Mouse (Mus musculus): ENCODE measurements around the gene Olfr984. TPM values are rescaled to one million over a fixed set of nuclear protein-coding genes. Genes with fewer than 3 reads are reported as not detected.

Olfr984 gene
- total RNA-seq (2017), result not detected in 2 replicates

DNA sequence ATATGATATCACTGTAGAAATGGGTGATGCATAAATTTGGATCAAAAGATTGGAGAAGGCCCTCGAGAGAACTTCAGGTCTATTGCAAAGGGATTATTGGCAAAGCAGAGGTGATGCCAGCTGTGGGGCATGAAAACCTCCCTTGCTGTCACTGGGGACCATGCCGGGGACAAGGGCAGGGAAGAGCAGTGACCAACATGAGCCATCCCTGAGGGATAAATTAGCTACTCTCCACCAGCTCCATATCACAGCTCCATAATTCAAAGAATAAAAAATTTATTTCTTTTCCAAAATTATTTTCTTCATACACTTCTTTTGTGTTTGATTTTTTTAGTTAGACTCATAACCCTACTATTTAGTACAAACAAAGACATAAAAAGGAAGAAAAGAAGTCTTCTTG, at the start of gene Olfr984:
Olfr984 (minus strand) TSS at position 101 of the 400 bp plus-strand sequence.
- no peak for ATAC-seq (replicated peaks in 1 of 2; ENCODE audit: insufficient read depth in 1 of 2, low FRiP score in 2 of 2, low TSS enrichment in 1 of 2, low read depth in 1 of 2, poor library complexity in 2 of 2, severe bottlenecking in 2 of 2)

DNA sequence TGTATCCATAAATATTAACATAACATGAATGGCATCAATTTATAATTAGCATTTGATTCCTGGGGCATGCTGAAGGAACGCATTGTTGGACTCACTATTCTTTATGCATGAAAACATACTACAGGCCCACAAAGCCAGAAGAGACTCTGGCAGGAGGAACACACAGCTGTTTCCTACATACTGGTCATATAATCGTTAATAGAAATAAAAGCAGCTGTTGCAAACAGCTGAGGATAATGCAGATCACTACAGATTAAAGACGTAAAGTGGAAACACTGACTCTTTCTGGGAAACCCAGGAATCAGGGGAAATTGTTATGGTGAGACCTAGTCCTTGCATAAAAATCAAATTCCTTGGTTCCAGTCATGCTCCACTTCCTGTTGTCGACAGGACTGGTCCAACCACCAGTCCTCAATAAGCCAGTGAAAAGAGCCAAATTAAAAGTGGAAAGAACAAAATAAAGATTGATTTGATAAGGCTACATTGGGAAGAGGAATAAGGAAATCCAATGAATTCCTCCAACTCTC, 41.2 kb upstream of the Olfr984 start:
- no peak for ATAC-seq (replicated peaks in 1 of 2; ENCODE audit: insufficient read depth in 1 of 2, low FRiP score in 2 of 2, low TSS enrichment in 1 of 2, low read depth in 1 of 2, poor library complexity in 2 of 2, severe bottlenecking in 2 of 2)

DNA sequence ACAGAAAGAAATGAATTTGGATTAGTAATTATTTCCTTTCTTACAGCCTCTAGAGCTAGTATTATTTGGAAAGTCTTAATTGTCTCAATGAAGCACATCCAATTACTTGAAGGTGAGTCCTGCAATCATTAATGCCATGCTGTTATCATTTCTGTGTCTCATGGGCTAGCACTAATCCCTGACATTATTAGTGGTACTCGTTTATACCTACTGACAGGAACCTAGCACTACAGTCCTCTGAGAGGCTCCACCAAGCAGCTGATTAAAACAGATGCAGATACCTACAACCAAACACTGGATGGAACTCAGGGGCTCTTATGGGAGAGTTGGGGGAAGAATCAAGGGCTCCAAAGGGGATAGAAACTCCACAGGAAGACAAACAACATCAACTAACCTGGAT, 27.5 kb upstream of the Olfr984 start:
- ATAC-seq (replicated peaks in 1 of 2; ENCODE audit: insufficient read depth in 1 of 2, low FRiP score in 2 of 2, low TSS enrichment in 1 of 2, low read depth in 1 of 2, poor library complexity in 2 of 2, severe bottlenecking in 2 of 2), result no peak

DNA sequence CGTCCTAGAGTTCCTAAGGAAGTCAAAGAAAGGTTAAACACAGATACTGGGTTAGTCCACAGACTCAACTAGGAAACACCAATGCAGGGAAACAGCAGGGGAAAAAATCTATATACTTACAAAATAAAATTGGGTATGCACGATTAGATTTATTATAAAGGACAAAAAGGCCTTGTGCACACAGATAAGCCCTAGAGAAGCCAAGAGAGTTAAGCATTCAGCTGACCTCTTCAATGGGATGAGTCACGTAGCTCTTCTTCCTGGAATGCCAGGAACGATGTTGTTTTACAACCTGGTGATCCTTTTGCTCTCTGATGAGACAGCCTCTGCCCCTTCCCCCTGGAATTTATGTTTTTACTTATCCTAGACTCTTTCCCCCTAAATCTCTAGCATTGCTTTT, 25.5 kb upstream of the Olfr984 start:
- ATAC-seq (replicated peaks in 1 of 2; ENCODE audit: insufficient read depth in 1 of 2, low FRiP score in 2 of 2, low TSS enrichment in 1 of 2, low read depth in 1 of 2, poor library complexity in 2 of 2, severe bottlenecking in 2 of 2), result no peak

DNA sequence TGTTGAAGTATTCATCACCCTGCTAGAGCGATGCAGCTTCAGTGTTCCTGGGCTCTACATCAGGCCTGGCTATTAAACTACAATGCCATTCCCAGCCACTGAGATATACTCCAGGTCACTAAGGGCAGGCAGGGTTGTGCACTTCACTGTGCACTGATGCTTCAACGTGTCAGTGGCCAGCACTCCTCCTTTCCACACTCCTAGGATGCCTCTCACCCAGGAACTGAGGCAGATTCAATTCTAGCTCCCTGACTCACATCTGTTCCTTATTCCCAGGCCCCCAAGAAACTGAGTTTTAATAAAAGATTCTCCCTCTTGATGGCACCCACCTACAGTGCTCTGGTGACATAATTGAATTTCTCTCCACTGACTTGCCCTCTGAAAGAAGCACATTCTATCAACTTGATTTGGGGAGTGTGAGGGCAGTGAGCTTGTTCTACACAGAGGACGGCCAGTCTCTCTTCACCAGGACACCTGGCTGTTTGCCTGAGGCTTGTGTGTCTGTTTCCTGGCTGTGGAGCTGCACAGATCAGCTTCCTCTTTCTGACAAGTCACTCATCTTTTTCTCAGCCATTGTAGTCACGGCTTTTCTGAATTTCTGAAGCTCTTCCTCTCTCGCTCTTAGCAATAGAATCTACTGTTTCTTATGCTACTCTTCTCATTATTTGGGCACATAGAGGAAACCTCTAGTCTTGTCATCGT, 23.1 kb upstream of the Olfr984 start:
- ATAC-seq (replicated peaks in 1 of 2; ENCODE audit: insufficient read depth in 1 of 2, low FRiP score in 2 of 2, low TSS enrichment in 1 of 2, low read depth in 1 of 2, poor library complexity in 2 of 2, severe bottlenecking in 2 of 2), result peak; percentile 95 to 99

DNA sequence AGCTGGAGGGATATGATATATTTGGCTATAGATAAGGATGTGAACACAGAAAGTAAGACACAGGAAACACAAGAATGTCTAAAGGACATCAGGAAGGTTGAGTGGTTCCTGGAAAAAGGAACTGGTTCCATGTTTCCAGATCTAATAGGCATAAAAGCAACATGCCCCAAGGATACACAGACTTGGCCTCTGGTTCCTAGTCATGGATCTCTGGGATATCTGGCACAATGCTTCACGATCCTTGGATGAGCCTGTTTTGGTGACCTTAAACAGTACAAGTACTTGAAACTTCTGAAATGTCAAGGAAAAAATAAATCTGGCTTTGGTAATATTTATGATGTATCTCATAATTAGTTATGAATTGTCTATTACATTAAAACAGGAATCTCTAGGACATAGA, 16.6 kb upstream of the Olfr984 start:
- ATAC-seq (replicated peaks in 1 of 2; ENCODE audit: insufficient read depth in 1 of 2, low FRiP score in 2 of 2, low TSS enrichment in 1 of 2, low read depth in 1 of 2, poor library complexity in 2 of 2, severe bottlenecking in 2 of 2), result no peak

DNA sequence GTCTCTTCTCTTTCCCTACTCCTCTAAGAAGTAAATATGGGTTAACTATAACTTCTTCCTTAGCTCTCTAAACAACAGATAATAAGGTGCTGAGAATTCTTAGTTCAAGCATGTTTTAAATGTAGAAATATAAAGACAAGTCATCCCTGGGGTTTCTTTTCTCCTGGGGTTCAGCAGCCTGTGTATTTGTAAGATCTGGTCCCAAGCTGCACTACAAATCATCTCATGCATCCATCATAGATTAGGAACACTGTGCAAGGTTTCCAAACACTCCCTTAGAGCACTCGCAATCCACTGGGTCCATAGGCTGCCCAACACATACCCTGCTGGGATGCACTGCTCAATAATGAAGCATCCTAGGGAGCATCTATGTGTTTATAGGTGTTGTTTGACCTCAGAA, 16.1 kb upstream of the Olfr984 start, which contains the start of gene Olfr985:
Olfr985 (minus strand) TSS at position 101 of the 400 bp plus-strand sequence.
- no peak for ATAC-seq (replicated peaks in 1 of 2; ENCODE audit: insufficient read depth in 1 of 2, low FRiP score in 2 of 2, low TSS enrichment in 1 of 2, low read depth in 1 of 2, poor library complexity in 2 of 2, severe bottlenecking in 2 of 2)

DNA sequence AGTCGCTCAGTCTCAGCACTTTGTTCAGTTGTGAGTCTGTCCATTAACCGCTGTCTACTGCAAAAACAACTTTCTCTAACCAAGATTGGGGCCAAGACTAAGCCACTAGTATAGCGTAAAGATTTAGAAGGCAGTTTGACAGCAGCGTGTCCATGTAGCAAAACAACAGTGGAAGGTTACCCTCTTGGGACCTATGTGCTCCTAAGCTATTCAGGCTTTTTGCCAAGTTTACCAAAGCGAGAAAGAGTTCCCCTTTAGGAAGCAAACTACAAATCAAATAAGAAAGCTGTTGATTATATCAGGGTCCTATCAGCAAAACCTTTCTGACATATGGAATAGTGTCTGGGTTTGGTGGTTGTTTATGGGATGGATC, 3.3 kb upstream of the Olfr984 start:
- peak; percentile 26 to 54; a peak in 3 of 4 replicates for ATAC-seq (replicated peaks in 1 of 2; ENCODE audit: insufficient read depth in 1 of 2, low FRiP score in 2 of 2, low TSS enrichment in 1 of 2, low read depth in 1 of 2, poor library complexity in 2 of 2, severe bottlenecking in 2 of 2)

DNA sequence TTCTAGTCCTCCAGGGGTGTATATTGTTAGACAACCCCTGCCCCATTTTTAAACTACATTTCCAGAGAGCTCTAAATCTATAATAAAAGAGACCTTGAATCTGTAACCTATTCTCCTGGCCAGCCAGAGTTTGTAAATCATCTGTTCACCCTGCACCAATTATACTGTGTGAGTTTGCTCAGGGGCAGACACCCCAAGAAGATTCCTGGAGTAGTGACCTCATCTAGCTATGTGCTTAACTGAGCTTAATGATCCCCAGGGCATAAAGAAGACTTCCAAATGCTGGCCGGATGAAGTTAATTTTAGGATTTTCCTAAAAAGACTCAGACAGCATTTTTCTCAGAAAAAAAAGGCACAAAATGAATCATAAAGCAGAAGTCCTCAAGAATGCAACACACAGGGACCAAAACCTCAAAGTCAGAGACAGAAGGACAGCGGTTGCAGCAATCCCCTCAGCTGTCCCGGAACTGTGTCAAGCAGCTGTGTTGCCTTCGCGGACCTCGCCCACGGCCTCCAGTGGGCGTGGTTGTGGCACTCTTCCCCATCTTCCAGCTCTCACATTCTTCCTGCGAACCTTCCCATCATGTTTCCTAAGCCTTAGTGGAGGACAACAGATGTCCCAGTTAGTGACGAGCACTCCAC, 2.8 kb upstream of the Olfr984 start:
- peak; percentile 99 for ATAC-seq (replicated peaks in 1 of 2; ENCODE audit: insufficient read depth in 1 of 2, low FRiP score in 2 of 2, low TSS enrichment in 1 of 2, low read depth in 1 of 2, poor library complexity in 2 of 2, severe bottlenecking in 2 of 2)

DNA sequence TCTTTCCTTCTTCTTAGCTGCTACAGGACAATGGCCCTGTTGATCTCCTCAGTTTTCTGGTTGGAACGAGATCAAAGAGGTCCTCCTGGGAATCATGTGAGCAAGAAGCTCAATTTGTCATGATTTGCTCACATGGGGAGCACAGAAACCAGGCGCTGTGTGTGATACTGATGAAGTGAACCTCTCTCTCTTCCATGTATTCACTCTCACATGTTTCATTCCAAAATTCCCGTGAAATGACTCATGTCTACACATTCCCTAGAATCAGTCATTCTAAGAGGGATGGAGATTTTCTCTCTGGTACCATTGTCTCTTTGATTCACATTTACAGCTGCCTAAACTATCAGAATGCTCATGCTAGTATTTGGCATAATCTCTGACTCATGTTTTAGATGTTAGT, 19.2 kb downstream of the Olfr984 start:
- ATAC-seq (replicated peaks in 1 of 2; ENCODE audit: insufficient read depth in 1 of 2, low FRiP score in 2 of 2, low TSS enrichment in 1 of 2, low read depth in 1 of 2, poor library complexity in 2 of 2, severe bottlenecking in 2 of 2), result no peak

DNA sequence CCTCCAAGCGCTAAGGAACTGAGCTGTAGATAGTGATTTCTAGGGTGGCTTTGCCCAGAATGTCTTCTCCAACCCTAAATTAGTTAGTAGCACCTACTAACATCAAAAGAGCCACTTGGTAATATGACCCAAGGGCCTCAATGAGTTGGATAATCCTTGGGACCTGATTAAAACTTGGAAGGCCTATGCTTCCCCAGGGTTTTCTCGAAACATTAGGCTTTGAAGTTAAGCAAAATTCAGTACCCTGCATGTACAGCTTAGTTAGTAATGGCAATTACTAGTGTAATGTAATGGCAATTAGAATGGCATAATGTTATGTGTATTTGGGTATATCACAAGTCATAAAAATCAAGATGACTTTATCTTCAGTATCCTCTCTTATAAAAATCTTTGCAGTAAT, 20.5 kb downstream of the Olfr984 start, which contains the start of gene Olfr983:
Olfr983 (minus strand) TSS at position 101 of the 400 bp plus-strand sequence.
- ATAC-seq (replicated peaks in 1 of 2; ENCODE audit: insufficient read depth in 1 of 2, low FRiP score in 2 of 2, low TSS enrichment in 1 of 2, low read depth in 1 of 2, poor library complexity in 2 of 2, severe bottlenecking in 2 of 2), result no peak

DNA sequence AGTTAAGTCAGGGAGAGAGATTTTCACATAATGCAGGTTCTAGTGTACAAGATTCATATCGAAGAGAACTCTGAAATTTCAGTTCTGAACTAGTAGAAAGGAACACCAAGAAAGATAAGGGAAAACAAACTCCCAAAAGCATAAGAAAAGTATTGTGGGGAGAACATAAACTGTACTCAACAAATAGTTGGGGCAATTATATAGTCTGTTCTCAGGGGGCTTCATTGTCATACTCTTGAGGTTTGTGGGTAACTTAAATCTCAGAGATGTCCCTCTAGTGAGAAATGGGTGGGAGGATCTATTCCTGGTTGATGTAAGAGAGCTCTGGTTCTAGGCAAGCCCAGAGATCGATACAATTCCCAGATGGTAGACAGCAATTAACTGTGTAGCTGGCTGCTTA, 40.5 kb downstream of the Olfr984 start, which contains the start of gene Olfr982:
Olfr982 (plus strand) TSS at position 301 of the 400 bp plus-strand sequence.
- ATAC-seq (replicated peaks in 1 of 2; ENCODE audit: insufficient read depth in 1 of 2, low FRiP score in 2 of 2, low TSS enrichment in 1 of 2, low read depth in 1 of 2, poor library complexity in 2 of 2, severe bottlenecking in 2 of 2), result no peak

DNA sequence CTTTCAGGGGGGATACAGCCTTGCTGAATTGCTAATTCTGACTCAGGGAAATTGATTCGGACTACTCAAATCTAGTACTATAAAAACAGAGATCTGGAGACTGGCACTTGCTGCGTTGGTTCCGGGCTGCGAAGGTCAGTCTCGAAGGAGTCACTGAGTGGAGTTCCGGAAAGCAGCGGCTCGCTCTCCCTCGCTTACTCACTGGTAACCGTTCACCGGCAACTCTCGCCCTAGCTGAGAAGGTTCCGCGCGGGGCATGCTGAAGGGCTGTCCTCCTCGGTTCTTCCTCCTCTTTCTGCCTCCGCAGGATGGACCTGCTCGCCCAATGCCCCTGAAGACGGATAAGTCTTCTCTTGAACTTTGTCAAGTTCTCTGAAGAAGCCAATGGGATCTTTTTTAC, 63.9 kb downstream of the Olfr984 start:
- ATAC-seq (replicated peaks in 1 of 2; ENCODE audit: insufficient read depth in 1 of 2, low FRiP score in 2 of 2, low TSS enrichment in 1 of 2, low read depth in 1 of 2, poor library complexity in 2 of 2, severe bottlenecking in 2 of 2), result no peak

Other genes starting within 250 kb of the Olfr984 start
- not detected in 2 replicates for gene Olfr972, start 247.8 kb downstream of the Olfr984 start, total RNA-seq (2017)
- not detected in 2 replicates for gene Olfr229, start 206.9 kb downstream of the Olfr984 start, total RNA-seq (2017)
- gene Olfr974, start 176.7 kb downstream of the Olfr984 start, total RNA-seq (2017), result not detected in 2 replicates
- gene Olfr975, start 162.2 kb downstream of the Olfr984 start, total RNA-seq (2017), result not detected in 2 replicates
- not detected in 2 replicates for gene Olfr976, start 153.1 kb downstream of the Olfr984 start, total RNA-seq (2017)
- not detected in 2 replicates for gene Olfr978, start 122.1 kb downstream of the Olfr984 start, total RNA-seq (2017)
- not detected in 2 replicates for gene Olfr979, start 110.7 kb downstream of the Olfr984 start, total RNA-seq (2017)
- gene Olfr980, start 104.6 kb downstream of the Olfr984 start, total RNA-seq (2017), result not detected in 2 replicates
- not detected in 2 replicates for gene Olfr981, start 92.7 kb downstream of the Olfr984 start, total RNA-seq (2017)
- not detected in 2 replicates for gene Olfr982, start 40.4 kb downstream of the Olfr984 start, total RNA-seq (2017)
- gene Olfr983, start 20.6 kb downstream of the Olfr984 start, total RNA-seq (2017), result not detected in 2 replicates
- not detected in 2 replicates for gene Olfr985, start 16.0 kb upstream of the Olfr984 start, total RNA-seq (2017)
- not detected in 2 replicates for gene Tmem225, start 33.9 kb upstream of the Olfr984 start, total RNA-seq (2017)
- not detected in 2 replicates for gene Olfr986, start 66.7 kb upstream of the Olfr984 start, total RNA-seq (2017)
- gene Zfp202, start 78.1 kb upstream of the Olfr984 start, total RNA-seq (2017), result 5.3 and 5.4 TPM in 2 replicates
- gene Scn3b, start 155.0 kb upstream of the Olfr984 start, total RNA-seq (2017), result 1.5 and 2.9 TPM in 2 replicates

All from hematopoietic stem cell, adult 5-6 weeks (primary cell).